Mouse (Mus musculus): ENCODE results near the gene Slit3. TPM values are rescaled to one million over a fixed set of nuclear protein-coding genes. Genes with fewer than 3 reads are reported as not detected.
A peak's percentile ranks its signal among the peaks of the same experiment; 100 is the strongest.

The Slit3 gene
- polyA plus RNA-seq, 1 experiment from 2014 or later: 24.1 TPM

DNA sequence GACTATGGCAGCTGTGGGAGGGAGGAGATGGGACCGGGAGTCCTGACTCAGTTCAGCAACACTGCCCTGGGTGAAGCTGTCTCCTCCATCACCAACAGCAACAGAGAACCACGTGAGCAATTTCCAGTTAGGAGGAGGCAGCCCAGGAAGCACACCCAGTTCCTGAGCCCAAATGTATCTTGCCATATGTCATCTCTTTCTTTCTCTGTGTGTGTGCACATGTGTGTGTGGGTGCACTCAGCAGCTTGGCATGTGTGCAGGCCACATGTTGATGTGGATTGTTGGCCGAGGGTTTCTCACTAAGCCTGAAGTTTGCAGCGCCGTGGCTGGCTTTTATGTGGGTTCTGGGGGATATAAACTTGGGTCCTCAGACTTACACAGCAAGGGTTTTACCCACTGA, 559.0 kb downstream of the Slit3 start:
- H3K9me3 ChIP-seq (ENCODE audit: control insufficient read depth, low read length): no peaks in the 10 kb centered on the region
- H3K27me3 ChIP-seq (replicated peaks; ENCODE audit: control insufficient read depth, insufficient read depth, low read length): no peaks in the 10 kb centered on the region
- H3K4me2 ChIP-seq (ENCODE audit: low read depth, low read length): no peak overlapping the region
- DNase-seq (ENCODE audit: low spot score): no peak
- H3K4me1 ChIP-seq (ENCODE audit: control insufficient read depth, insufficient read depth, low read length): no peaks in the 10 kb centered on the region
- no peak overlapping the region for H3K9ac ChIP-seq (ENCODE audit: low read depth, low read length)
- no peak overlapping the region for H3K27ac ChIP-seq (replicated peaks; ENCODE audit: low read depth, low read length)
- H3K36me3 ChIP-seq (ENCODE audit: control insufficient read depth, insufficient read depth, low read length): 0 out of 2 replicates have a peak, but pooled peaks cover 12% of the 10 kb centered on the region
- ATAC-seq (ENCODE audit: low read depth): no peak
- H3K4me3 ChIP-seq (ENCODE audit: low read depth, low read length): no peak overlapping the region
- 61% methylated on average over 5 of the region's 5 CpGs for WGBS

DNA sequence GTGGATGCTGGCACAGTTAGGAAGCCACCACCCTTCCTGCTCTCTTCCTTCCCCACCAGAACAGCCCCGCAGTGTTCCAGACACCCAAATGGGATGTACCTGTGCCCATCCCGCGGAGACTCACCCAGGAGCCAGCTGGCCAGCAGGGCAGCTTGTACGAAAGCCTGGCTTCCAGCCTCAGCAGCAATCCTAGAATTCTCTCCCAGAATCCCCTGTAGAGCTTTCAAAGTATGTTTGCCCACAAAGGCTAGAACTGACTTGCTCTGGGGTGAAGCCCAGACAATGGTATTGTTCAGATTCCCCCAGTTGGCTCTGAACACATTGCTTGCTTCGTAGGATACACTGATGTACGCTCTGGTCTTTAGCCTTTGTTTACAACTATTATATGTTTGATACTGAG, 566.3 kb downstream of the Slit3 start:
- Histone ChIP-seq H3K36me3 (ENCODE audit: control insufficient read depth, insufficient read depth, low read length) (peaks cover 27% of the 10 kb centered on the region), H3K4me1 (ENCODE audit: control insufficient read depth, insufficient read depth, low read length) (no peaks in the 10 kb centered on the region), H3K9me3 (ENCODE audit: control insufficient read depth, low read length) (no peaks in the 10 kb centered on the region), H3K27me3 (replicated peaks; ENCODE audit: control insufficient read depth, insufficient read depth, low read length) (no peaks in the 10 kb centered on the region), H3K27ac (replicated peaks; ENCODE audit: low read depth, low read length) (no peak overlapping the region), H3K9ac (ENCODE audit: low read depth, low read length) (no peak overlapping the region), H3K4me2 (ENCODE audit: low read depth, low read length) (no peak overlapping the region), H3K4me3 (ENCODE audit: low read depth, low read length) (no peak overlapping the region)
- 84% methylated on average over 6 of the region's 6 CpGs for WGBS
- DNase-seq (ENCODE audit: low spot score) (no peak), ATAC-seq (ENCODE audit: low read depth) (no peak)

DNA sequence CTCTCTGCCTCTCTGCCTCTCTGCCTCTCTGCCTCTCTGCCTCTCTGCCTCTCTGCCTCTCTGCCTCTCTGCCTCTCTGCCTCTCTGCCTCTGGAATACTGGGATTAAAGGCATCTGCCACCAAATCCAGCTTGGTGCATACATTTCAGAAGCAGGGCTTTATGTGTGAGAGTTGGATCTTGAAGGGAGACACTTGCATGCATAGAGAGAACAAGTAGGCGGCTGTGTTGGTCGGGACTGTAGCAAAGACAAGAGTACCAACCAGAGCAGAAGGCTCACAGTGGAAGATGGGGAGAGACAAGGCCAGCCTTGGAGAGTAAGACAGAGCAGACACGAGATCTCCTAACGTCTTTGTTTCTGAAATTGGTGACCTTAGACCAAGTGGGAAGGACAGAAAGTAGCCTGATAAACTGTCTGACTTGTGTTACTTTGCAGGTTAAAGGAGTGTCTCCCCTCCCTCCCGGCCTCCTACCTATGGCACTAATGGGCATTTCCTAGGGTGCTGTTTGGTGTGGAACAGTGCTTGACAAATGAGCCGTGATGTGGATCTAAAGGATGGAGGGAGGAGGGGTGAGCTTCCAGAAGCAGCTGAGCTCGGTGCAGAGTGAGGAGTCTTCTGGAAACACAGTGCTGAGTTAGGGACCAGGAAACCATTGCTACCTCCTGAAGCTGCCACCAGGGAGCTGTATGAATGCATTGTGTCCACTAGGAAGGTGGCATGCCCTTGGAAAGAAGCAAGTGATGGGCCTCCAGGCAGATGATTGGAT, 569.7 kb downstream of the Slit3 start:
- Histone ChIP-seq H3K36me3 (ENCODE audit: control insufficient read depth, insufficient read depth, low read length) (peaks cover 14% of the 10 kb centered on the region), H3K4me1 (ENCODE audit: control insufficient read depth, insufficient read depth, low read length) (no peaks in the 10 kb centered on the region), H3K9me3 (ENCODE audit: control insufficient read depth, low read length) (no peaks in the 10 kb centered on the region), H3K4me3 (ENCODE audit: low read depth, low read length) (no peak overlapping the region), H3K4me2 (ENCODE audit: low read depth, low read length) (no peak overlapping the region), H3K9ac (ENCODE audit: low read depth, low read length) (no peak overlapping the region; the same call in 1 of the 2 replicates), H3K27me3 (replicated peaks; ENCODE audit: control insufficient read depth, insufficient read depth, low read length) (no peaks in the 10 kb centered on the region), H3K27ac (replicated peaks; ENCODE audit: low read depth, low read length) (no peak overlapping the region)
- ATAC-seq (ENCODE audit: low read depth) (no peak), DNase-seq (ENCODE audit: low spot score) (no peak)
- WGBS: 66% methylated on average over 7 of the region's 7 CpGs

DNA sequence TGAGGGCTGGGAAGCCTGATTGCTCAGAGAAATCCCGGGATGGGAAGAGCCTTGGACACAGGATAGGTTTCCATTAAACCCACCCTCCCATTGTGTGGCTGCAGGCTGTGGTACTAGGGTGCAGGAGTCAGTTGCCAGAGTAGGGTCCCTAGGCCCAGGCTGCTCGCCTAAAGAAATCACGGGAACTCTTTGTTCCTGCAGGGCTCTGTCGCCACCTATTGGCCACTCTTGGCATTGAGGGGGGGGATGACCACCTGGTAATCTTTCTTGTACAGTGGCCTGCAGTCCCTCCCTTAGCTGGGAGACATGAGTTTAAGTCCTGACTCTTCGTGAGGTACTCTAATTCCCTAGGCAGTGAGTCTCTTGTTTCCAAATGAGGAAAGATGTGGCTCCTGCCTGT, 572.1 kb downstream of the Slit3 start:
- Histone ChIP-seq H3K4me1 (ENCODE audit: control insufficient read depth, insufficient read depth, low read length) (no peaks in the 10 kb centered on the region), H3K4me3 (ENCODE audit: low read depth, low read length) (no peak overlapping the region), H3K36me3 (ENCODE audit: control insufficient read depth, insufficient read depth, low read length) (peaks cover 9% of the 10 kb centered on the region), H3K4me2 (ENCODE audit: low read depth, low read length) (no peak overlapping the region), H3K9me3 (ENCODE audit: control insufficient read depth, low read length) (no peaks in the 10 kb centered on the region), H3K27ac (replicated peaks; ENCODE audit: low read depth, low read length) (no peak overlapping the region), H3K9ac (ENCODE audit: low read depth, low read length) (no peak overlapping the region), H3K27me3 (replicated peaks; ENCODE audit: control insufficient read depth, insufficient read depth, low read length) (no peaks in the 10 kb centered on the region)
- 5% methylated on average over 5 of the region's 5 CpGs for WGBS
- DNase-seq (ENCODE audit: low spot score) (peak; percentile 58), ATAC-seq (ENCODE audit: low read depth) (peak; percentile 67)

DNA sequence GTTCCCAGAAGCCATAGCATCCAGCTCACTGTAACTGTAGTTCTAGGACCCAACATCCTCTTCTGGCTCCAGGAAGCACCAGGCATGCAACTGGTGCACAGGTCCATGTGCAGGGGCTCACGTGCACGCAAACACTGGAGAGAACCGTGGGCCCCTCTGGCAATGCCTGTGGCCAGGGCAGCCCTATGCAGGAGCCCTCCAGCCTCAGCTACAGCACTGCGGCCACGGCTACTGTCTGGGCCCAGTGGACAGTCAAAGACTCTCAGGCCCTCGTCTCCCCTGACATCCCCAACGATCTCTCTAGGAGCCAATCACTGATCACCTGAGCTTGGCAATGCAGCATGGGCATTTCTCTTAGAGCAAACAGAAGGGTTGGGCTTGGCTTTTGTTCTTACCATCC, 572.6 kb downstream of the Slit3 start:
- Histone ChIP-seq H3K27me3 (replicated peaks; ENCODE audit: control insufficient read depth, insufficient read depth, low read length) (no peaks in the 10 kb centered on the region), H3K9me3 (ENCODE audit: control insufficient read depth, low read length) (no peaks in the 10 kb centered on the region), H3K4me2 (ENCODE audit: low read depth, low read length) (no peak overlapping the region), H3K9ac (ENCODE audit: low read depth, low read length) (no peak overlapping the region), H3K4me3 (ENCODE audit: low read depth, low read length) (no peak overlapping the region), H3K4me1 (ENCODE audit: control insufficient read depth, insufficient read depth, low read length) (no peaks in the 10 kb centered on the region), H3K36me3 (ENCODE audit: control insufficient read depth, insufficient read depth, low read length) (peaks cover 4% of the 10 kb centered on the region), H3K27ac (replicated peaks; ENCODE audit: low read depth, low read length) (no peak overlapping the region)
- DNase-seq (ENCODE audit: low spot score) (no peak), ATAC-seq (ENCODE audit: low read depth) (no peak)
- WGBS: 79% methylated on average over 7 of the region's 7 CpGs

DNA sequence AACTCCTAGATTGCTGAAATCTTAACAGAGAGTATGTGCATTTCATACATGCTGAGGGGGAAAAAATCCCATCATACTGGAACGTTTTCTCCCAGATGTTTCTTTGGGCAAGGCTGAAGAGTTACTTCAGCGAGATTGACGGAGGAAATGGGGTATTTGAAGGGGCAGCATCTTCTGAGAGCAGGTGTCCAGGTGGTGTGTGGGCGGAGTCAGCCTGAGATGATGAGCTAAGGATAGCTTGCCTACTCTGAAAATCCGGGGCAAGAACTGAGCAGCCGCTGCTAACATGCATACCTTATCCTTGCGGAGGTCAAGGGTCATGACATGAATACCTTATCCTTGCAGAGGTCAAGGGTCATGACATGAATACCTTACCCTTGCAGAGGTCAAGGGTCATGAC, 576.5 kb downstream of the Slit3 start:
- no peaks in the 10 kb centered on the region for H3K4me1 ChIP-seq (ENCODE audit: control insufficient read depth, insufficient read depth, low read length)
- ATAC-seq (ENCODE audit: low read depth): no peak
- H3K27me3 ChIP-seq (replicated peaks; ENCODE audit: control insufficient read depth, insufficient read depth, low read length): no peaks in the 10 kb centered on the region
- H3K4me2 ChIP-seq (ENCODE audit: low read depth, low read length): no peak overlapping the region
- H3K9me3 ChIP-seq (ENCODE audit: control insufficient read depth, low read length): no peaks in the 10 kb centered on the region
- H3K36me3 ChIP-seq (ENCODE audit: control insufficient read depth, insufficient read depth, low read length): 0 out of 2 replicates have a peak, but pooled peaks cover 8% of the 10 kb centered on the region
- no peak overlapping the region for H3K4me3 ChIP-seq (ENCODE audit: low read depth, low read length)
- no peak for DNase-seq (ENCODE audit: low spot score)
- no peak overlapping the region for H3K27ac ChIP-seq (replicated peaks; ENCODE audit: low read depth, low read length)
- no peak overlapping the region for H3K9ac ChIP-seq (ENCODE audit: low read depth, low read length)
- WGBS: 89% methylated on average over 7 of the region's 7 CpGs

DNA sequence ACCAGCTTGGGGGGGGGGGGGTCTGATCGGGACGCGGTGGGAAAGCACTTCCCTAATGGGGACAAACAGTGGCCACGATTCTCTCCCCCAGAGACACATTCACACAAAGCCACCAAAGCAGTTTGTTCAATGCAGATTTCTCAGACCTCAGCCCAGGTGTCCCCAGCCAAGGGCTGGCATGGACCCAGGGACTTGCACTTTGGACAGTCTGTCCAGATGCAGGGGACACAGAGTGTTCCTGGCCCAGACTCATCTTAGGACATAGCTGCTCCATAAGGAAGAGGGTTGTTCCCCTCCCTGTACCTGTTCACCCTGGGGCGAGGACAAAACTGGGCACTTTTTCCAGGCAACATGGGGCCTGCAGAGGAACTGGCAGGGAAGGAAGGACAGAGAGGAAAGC, 577.9 kb downstream of the Slit3 start:
- Histone ChIP-seq H3K27ac (replicated peaks; ENCODE audit: low read depth, low read length) (no peak overlapping the region), H3K4me3 (ENCODE audit: low read depth, low read length) (no peak overlapping the region), H3K4me2 (ENCODE audit: low read depth, low read length) (no peak overlapping the region), H3K36me3 (ENCODE audit: control insufficient read depth, insufficient read depth, low read length) (peaks cover 22% of the 10 kb centered on the region), H3K27me3 (replicated peaks; ENCODE audit: control insufficient read depth, insufficient read depth, low read length) (no peaks in the 10 kb centered on the region), H3K9ac (ENCODE audit: low read depth, low read length) (no peak overlapping the region), H3K9me3 (ENCODE audit: control insufficient read depth, low read length) (peaks cover 8% of the 10 kb centered on the region; the same call in 1 of the 2 replicates), H3K4me1 (ENCODE audit: control insufficient read depth, insufficient read depth, low read length) (no peaks in the 10 kb centered on the region)
- DNase-seq (ENCODE audit: low spot score): no peak
- no peak for ATAC-seq (ENCODE audit: low read depth)
- 92% methylated on average over 4 of the region's 5 CpGs for WGBS

DNA sequence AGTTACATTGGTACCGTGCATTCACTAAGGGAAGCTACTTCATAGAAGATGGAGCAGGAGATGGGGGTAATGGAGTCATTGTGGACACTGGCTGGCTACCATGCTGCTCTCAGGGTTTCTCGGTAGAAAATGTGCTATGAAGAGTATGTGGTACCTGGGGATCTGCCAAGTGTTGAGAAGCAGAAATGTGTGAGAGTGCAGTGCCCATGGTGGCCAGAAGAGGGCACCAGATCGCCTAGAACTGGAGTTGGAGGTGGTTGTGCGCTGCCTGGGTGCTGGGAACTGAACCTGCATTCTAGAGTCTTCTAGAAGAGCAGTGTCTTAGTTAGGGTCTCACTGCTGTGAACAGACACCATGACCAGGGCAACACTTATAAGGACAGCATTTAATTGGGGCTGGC, 582.4 kb downstream of the Slit3 start:
- Histone ChIP-seq H3K36me3 (ENCODE audit: control insufficient read depth, insufficient read depth, low read length) (peaks cover 29% of the 10 kb centered on the region), H3K9me3 (ENCODE audit: control insufficient read depth, low read length) (peaks cover 11% of the 10 kb centered on the region; the same call in 1 of the 2 replicates), H3K27ac (replicated peaks; ENCODE audit: low read depth, low read length) (no peak overlapping the region), H3K9ac (ENCODE audit: low read depth, low read length) (no peak overlapping the region), H3K27me3 (replicated peaks; ENCODE audit: control insufficient read depth, insufficient read depth, low read length) (no peaks in the 10 kb centered on the region), H3K4me2 (ENCODE audit: low read depth, low read length) (no peak overlapping the region), H3K4me3 (ENCODE audit: low read depth, low read length) (no peak overlapping the region), H3K4me1 (ENCODE audit: control insufficient read depth, insufficient read depth, low read length) (no peaks in the 10 kb centered on the region)
- WGBS: 85% methylated on average over 4 of the region's 4 CpGs
- no peak for ATAC-seq (ENCODE audit: low read depth)
- no peak for DNase-seq (ENCODE audit: low spot score)

DNA sequence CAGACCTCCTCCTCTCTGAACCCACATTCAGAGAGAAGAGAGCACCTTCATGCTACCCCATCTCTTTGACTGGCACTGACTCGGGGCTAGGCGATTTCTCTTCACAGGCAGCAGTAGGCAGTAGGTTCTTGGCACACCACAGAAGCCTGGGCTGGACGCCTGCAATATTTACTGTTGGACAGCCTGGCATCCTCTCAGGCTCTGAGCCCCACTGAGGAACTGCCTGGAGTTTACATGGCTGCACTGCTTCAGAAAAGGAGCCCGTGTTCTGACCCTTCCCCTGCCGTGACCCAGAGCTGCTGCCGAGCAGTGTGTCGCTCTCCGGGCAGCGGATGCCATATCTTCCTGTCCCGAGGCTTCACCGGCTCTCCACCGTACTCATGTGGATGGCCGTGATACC, 583.4 kb downstream of the Slit3 start:
- Histone ChIP-seq H3K36me3 (ENCODE audit: control insufficient read depth, insufficient read depth, low read length) (peaks cover 29% of the 10 kb centered on the region), H3K9ac (ENCODE audit: low read depth, low read length) (no peak overlapping the region), H3K4me3 (ENCODE audit: low read depth, low read length) (no peak overlapping the region), H3K4me1 (ENCODE audit: control insufficient read depth, insufficient read depth, low read length) (no peaks in the 10 kb centered on the region), H3K27me3 (replicated peaks; ENCODE audit: control insufficient read depth, insufficient read depth, low read length) (no peaks in the 10 kb centered on the region), H3K27ac (replicated peaks; ENCODE audit: low read depth, low read length) (no peak overlapping the region), H3K9me3 (ENCODE audit: control insufficient read depth, low read length) (peaks cover 11% of the 10 kb centered on the region; the same call in 1 of the 2 replicates), H3K4me2 (ENCODE audit: low read depth, low read length) (no peak overlapping the region)
- whole genome bisulfite sequencing: 95% methylated on average over 13 of the region's 13 CpGs
- no peak for DNase-seq (ENCODE audit: low spot score)
- ATAC-seq (ENCODE audit: low read depth): no peak
